Mouse (Mus musculus) bone marrow, adult 2 months (tissue): ENCODE data around the gene Mrpl23. TPM values are rescaled to one million over a fixed set of nuclear protein-coding genes. Genes with fewer than 3 reads are reported as not detected.

Experiments
- H3K27ac ChIP-seq: fragments of 200-500 bp; 2 replicates; pipeline ENCODE4 v1.5.1; 2012; ENCODE audit warnings: low read depth, mild to moderate bottlenecking, control low read depth, inconsistent platforms, low read length; ENCODE audit not compliant: control insufficient read depth, poor library complexity, insufficient read depth
- H3K4me1 ChIP-seq: fragments of 200-500 bp; 2 replicates; pipeline ENCODE4 v1.6.1; 2011; ENCODE audit warnings: low read length; ENCODE audit not compliant: control insufficient read depth, insufficient read depth
- H3K4me3 ChIP-seq: fragments of 200-500 bp; replicated peaks from 2 replicates; pipeline ENCODE3; 2011; ENCODE audit warnings: mild to moderate bottlenecking, low read depth, low read length, control low read depth; ENCODE audit not compliant: control insufficient read depth
- CTCF ChIP-seq: fragments of 200-500 bp; IDR thresholded peaks from 2 replicates; pipeline ENCODE4 v1.5.1; 2011; ENCODE audit warnings: low read length, control low read depth; ENCODE audit not compliant: control insufficient read depth, insufficient read depth
- POLR2A ChIP-seq: fragments of 200-500 bp; IDR thresholded peaks from 2 replicates; pipeline ENCODE4 v1.6.1; 2011; ENCODE audit warnings: low read depth, mild to moderate bottlenecking, control low read depth, low read length, borderline replicate concordance; ENCODE audit not compliant: control insufficient read depth
- WGBS: fragments of 180-500 bp; shearing (Covaris S2); methylation state at CpG from one replicate; pipeline ENCODE4 v1.1.7; 2018; 5-methylcytosine and 5-hydroxymethylcytosine counted together
- polyA plus RNA-seq: library from polyadenylated mRNA; stranded (reverse); fragments of >200 nt; gene quantifications from 2 replicates; pipeline ENCODE4 v1.2.4, GENCODE M21; 2011; ENCODE audit warnings: low replicate concordance; ENCODE audit not compliant: missing spikeins, insufficient read depth, insufficient read length

The Mrpl23 gene
- polyA plus RNA-seq, 1 experiment = 0.40 TPM

DNA sequence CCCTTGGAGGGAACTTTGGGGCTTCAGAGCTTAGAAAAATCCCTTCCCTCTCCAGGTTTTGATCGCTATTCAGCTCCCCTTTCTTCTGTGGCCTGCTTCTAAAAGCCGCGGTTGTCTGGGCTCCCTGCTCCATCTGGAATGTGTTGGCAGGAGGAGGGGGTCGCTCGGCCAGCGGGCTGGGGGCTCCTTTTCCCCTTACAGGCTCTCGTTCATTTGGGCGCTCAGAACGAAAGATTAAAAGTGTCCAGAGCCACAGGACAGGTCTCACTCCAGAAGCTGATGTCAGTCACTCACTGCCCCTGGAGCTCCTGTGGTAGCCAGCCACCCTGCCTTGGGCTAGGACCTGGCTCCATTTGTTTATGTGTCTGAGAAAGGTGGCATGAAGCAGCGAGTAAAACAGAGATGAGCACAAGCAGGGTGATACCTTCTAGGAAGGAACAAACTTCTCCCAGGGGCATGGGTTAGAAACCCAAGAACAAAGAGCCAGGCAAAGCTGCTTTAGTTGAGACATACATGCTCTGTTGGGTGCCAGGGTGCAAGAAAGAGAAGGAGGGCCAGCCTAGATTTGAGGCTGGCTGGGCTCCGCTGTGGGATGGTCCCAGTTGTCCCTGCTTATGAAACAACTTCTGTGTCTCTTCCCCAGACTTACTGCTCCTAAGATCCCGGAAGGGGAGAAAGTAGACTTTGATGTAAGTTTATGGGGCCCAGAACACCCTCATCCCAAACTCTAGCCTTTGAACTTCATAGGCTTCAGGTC is 22.3 kb upstream of the Mrpl23 start:
- no peaks in the 10 kb centered on the region for H3K4me1 ChIP-seq
- H3K27ac ChIP-seq = no peak overlapping the region
- H3K4me3 ChIP-seq = no peak overlapping the region
- no peak for TF ChIP-seq POLR2A
- TF ChIP-seq CTCF = no peak
- WGBS = 69% methylated on average over 12 of the region's 12 CpGs

DNA sequence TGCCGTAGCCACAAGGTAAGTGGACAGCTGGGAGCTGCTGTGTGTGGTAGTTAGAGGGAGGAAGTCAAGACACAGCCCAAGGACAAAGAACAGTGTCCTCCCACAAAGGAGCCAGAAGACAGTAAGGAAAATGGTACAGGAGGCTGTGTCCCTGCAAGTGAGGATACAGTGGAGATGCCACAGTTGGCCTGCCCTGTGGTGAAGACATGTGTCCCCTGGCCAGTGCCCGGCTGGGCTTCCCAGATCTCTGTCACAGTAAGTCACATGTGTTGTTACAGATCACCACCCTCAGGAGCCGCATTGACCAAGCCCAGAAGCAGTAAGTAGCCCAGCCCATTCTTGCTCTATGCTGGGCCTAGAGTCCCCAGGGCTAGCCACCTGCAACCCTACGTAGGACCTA is 18.4 kb upstream of the Mrpl23 start:
- TF ChIP-seq POLR2A (no peak), CTCF (no peak)
- 78% methylated on average over 4 of the region's 4 CpGs for WGBS
- Histone ChIP-seq H3K27ac (no peak overlapping the region), H3K4me1 (no peaks in the 10 kb centered on the region), H3K4me3 (no peak overlapping the region)

GRCm38 (mm10) chr7:142516221-142516978 is 16.1 kb upstream of the Mrpl23 start:
- Histone ChIP-seq H3K4me3 (no peak overlapping the region), H3K27ac (no peak overlapping the region), H3K4me1 (no peaks in the 10 kb centered on the region)
- 44% methylated on average over 21 of the region's 21 CpGs for WGBS
- no peak for TF ChIP-seq POLR2A
- TF ChIP-seq CTCF = no peak

DNA sequence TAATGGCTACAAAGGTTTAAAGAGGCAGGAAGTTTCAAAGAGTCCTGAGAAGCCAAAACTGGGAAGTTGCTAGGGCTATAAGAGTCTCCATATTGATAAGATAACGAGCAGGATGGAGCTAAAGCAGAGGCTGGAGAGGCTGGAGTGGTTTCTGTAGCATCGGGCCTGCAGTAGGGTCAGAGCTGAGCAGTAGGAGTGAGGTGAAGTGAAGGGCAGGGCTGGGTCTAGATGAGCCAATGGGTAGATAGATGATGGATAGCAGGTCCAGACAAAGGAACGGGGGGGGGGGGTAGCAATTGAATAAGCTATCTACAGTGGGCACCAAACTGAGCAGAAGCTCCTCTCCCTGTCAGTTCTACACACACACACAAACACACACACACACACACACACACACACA is 15.0 kb upstream of the Mrpl23 start:
- no peak overlapping the region for H3K27ac ChIP-seq
- TF ChIP-seq POLR2A = no peak
- TF ChIP-seq CTCF = no peak
- H3K4me3 ChIP-seq = no peak overlapping the region
- H3K4me1 ChIP-seq = no peaks in the 10 kb centered on the region
- WGBS = 68% methylated on average over 3 of the region's 3 CpGs

DNA sequence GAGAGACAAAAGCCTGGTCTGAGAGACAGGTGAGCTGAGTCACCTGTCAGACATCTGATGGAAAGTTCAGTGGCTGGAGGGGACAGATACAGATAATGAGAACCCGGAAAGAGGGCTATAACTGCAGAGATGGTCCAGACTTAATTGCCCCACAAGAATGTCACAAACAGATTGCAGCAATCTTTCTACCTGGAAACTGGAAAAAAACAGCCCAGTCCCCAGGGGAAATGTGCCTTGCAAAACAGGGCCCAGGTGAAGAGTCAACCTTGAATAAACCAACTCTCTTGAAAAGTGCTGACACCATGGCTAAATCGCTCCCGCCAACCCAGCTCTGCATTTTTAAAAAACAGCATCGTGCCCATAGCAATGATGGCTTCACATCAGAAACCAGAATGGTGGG is 12.2 kb upstream of the Mrpl23 start:
- WGBS = 84% methylated on average over 4 of the region's 4 CpGs
- TF ChIP-seq CTCF (no peak), POLR2A (no peak)
- Histone ChIP-seq H3K4me3 (no peak overlapping the region), H3K4me1 (no peaks in the 10 kb centered on the region; the same call in 1 of the 2 replicates), H3K27ac (no peak overlapping the region)

- H3K27ac ChIP-seq = no peak overlapping the region
- no peak overlapping the region for H3K4me3 ChIP-seq
- WGBS = 39% methylated on average over 4 of the region's 4 CpGs
- no peaks in the 10 kb centered on the region; the same call in 1 of the 2 replicates for H3K4me1 ChIP-seq
- TF ChIP-seq POLR2A (no peak), CTCF (peak; percentile 29; the same call in 1 of the 2 replicates)
These were observed 10.1 kb upstream of the Mrpl23 start for GRCm38 (mm10) chr7:142522352-142522751.

GRCm38 (mm10) chr7:142523200-142523990 is 9.1 kb upstream of the Mrpl23 start:
- 80% methylated on average over 17 of the region's 17 CpGs for WGBS
- no peak for TF ChIP-seq POLR2A
- TF ChIP-seq CTCF = no peak
- Histone ChIP-seq H3K4me3 (no peak overlapping the region), H3K4me1 (no peaks in the 10 kb centered on the region; the same call in 1 of the 2 replicates), H3K27ac (no peak overlapping the region)
